Mouse (Mus musculus): ENCODE data around the gene Lin28b.
A peak's percentile ranks its signal among the peaks of the same experiment; 100 is the strongest.
"Not testable (repeated sequence)": the region's sequence is repeated elsewhere in the genome, so short reads cannot be mapped to it uniquely, and the experiment has no call there.

The Lin28b gene

GRCm38 (mm10) chr10:45411741-45412140 lies 74.5 kb downstream of the Lin28b start:
- DNase-seq (ENCODE audit: low read depth, low spot score), result no peak

GRCm38 (mm10) chr10:45410624-45411341 lies 75.4 kb downstream of the Lin28b start:
- peak; percentile 14 for DNase-seq (ENCODE audit: low read depth, low spot score)

- DNase-seq (ENCODE audit: low read depth, low spot score), result no peak
Observed at GRCm38 (mm10) chr10:45399702-45400243, 86.4 kb downstream of the Lin28b start.

GRCm38 (mm10) chr10:45398211-45398610 lies 88.0 kb downstream of the Lin28b start:
- no peak for DNase-seq (ENCODE audit: low read depth, low spot score)

GRCm38 (mm10) chr10:45382637-45382958 lies 103.6 kb downstream of the Lin28b start:
- DNase-seq (ENCODE audit: low read depth, low spot score), result no peak

- peak; percentile 17 for DNase-seq (ENCODE audit: low read depth, low spot score)
Observed at GRCm38 (mm10) chr10:45381937-45382636, 104.1 kb downstream of the Lin28b start.

- no peak for DNase-seq (ENCODE audit: low read depth, low spot score)
Observed at GRCm38 (mm10) chr10:45378269-45378668, 107.9 kb downstream of the Lin28b start.

GRCm38 (mm10) chr10:45372994-45373692 lies 113.1 kb downstream of the Lin28b start:
- DNase-seq (ENCODE audit: low read depth, low spot score), result peak; percentile 48

- DNase-seq (ENCODE audit: low read depth, low spot score), result no peak
Observed at GRCm38 (mm10) chr10:45370545-45370944, 115.7 kb downstream of the Lin28b start.

GRCm38 (mm10) chr10:45369639-45370038 lies 116.6 kb downstream of the Lin28b start:
- DNase-seq (ENCODE audit: low read depth, low spot score), result no peak

GRCm38 (mm10) chr10:45366987-45367705 lies 119.0 kb downstream of the Lin28b start:
- no peak for DNase-seq (ENCODE audit: low read depth, low spot score)

GRCm38 (mm10) chr10:45363396-45363795 lies 122.8 kb downstream of the Lin28b start:
- no peak for DNase-seq (ENCODE audit: low read depth, low spot score)

- DNase-seq (ENCODE audit: low read depth, low spot score), result no peak
Observed at GRCm38 (mm10) chr10:45356091-45356490, 130.1 kb downstream of the Lin28b start.

- DNase-seq (ENCODE audit: low read depth, low spot score), result not testable (repeated sequence)
Observed at GRCm38 (mm10) chr10:45348143-45348542, 138.1 kb downstream of the Lin28b start.

- no peak for DNase-seq (ENCODE audit: low read depth, low spot score)
Observed at GRCm38 (mm10) chr10:45345217-45345616, 141.0 kb downstream of the Lin28b start.

GRCm38 (mm10) chr10:45344381-45344780 lies 141.8 kb downstream of the Lin28b start:
- no peak for DNase-seq (ENCODE audit: low read depth, low spot score)

GRCm38 (mm10) chr10:45339106-45339505 lies 147.1 kb downstream of the Lin28b start:
- DNase-seq (ENCODE audit: low read depth, low spot score), result no peak

- peak; percentile 32 for DNase-seq (ENCODE audit: low read depth, low spot score)
Observed at GRCm38 (mm10) chr10:45335434-45336422, 150.5 kb downstream of the Lin28b start, which contains the start of gene Bves. Bves (plus strand) TSS chr10:45335772.

GRCm38 (mm10) chr10:45334925-45335324 lies 151.3 kb downstream of the Lin28b start:
- DNase-seq (ENCODE audit: low read depth, low spot score), result no peak
